Mouse (Mus musculus) adrenal gland, adult (tissue): Measurements from ENCODE around the gene AI467606.

ENCODE experiments used
- DNase-seq, 2 experiments: peaks; one replicate each; pipeline ENCODE4 v3.0.0; 2022 to 2023; ENCODE audit warnings: low spot score in 1 of 2; ENCODE audit not compliant: inconsistent age in 2 of 2

Gene AI467606

GRCm38 (mm10) chr7:127091114-127091896 lies at the start of gene AI467606:
AI467606 (plus strand) TSS chr7:127091359.
- DNase-seq = peak; percentile 39 to 61

GRCm38 (mm10) chr7:127041851-127042672 lies 49.1 kb upstream of the AI467606 start, which contains the start of gene Kif22:
Kif22 (minus strand) TSS chr7:127042471.
- peak; percentile 90 to 97 for DNase-seq

GRCm38 (mm10) chr7:127055026-127055585 lies 36.1 kb upstream of the AI467606 start:
- no peak for DNase-seq

GRCm38 (mm10) chr7:127065538-127065937 lies 25.6 kb upstream of the AI467606 start:
- DNase-seq = no peak

- peak; percentile 48 to 82 for DNase-seq
Measured at GRCm38 (mm10) chr7:127066317-127066716, 24.8 kb upstream of the AI467606 start.

- no peak for DNase-seq
Measured at GRCm38 (mm10) chr7:127070871-127071413, 20.2 kb upstream of the AI467606 start.

GRCm38 (mm10) chr7:127073221-127073620 lies 17.9 kb upstream of the AI467606 start:
- DNase-seq = peak; percentile 48 to 78

- DNase-seq = no peak
Measured at GRCm38 (mm10) chr7:127076188-127076587, 15.0 kb upstream of the AI467606 start.

- DNase-seq = no peak
Measured at GRCm38 (mm10) chr7:127077692-127078091, 13.5 kb upstream of the AI467606 start.

- no peak for DNase-seq
Measured at GRCm38 (mm10) chr7:127080045-127080444, 11.1 kb upstream of the AI467606 start.

- DNase-seq = no peak
Measured at GRCm38 (mm10) chr7:127082271-127082670, 8.9 kb upstream of the AI467606 start.

- no peak for DNase-seq
Measured at GRCm38 (mm10) chr7:127082995-127083394, 8.2 kb upstream of the AI467606 start.

GRCm38 (mm10) chr7:127083689-127084088 lies 7.5 kb upstream of the AI467606 start:
- DNase-seq = no peak

GRCm38 (mm10) chr7:127084794-127085193 lies 6.4 kb upstream of the AI467606 start:
- no peak for DNase-seq

- peak in 1 of 2 experiments; percentile 60 for DNase-seq
Measured at GRCm38 (mm10) chr7:127085751-127086150, 5.4 kb upstream of the AI467606 start.

GRCm38 (mm10) chr7:127087278-127088010 lies 3.7 kb upstream of the AI467606 start, which contains the start of gene Zg16:
Zg16 (minus strand) TSS chr7:127087328.
- DNase-seq = peak; percentile 45 to 73

- DNase-seq = no peak
Measured at GRCm38 (mm10) chr7:127088083-127088482, 3.1 kb upstream of the AI467606 start.

GRCm38 (mm10) chr7:127088901-127089845 lies 2.0 kb upstream of the AI467606 start:
- DNase-seq = no peak
